Mouse (Mus musculus) MN1 (cell line): ENCODE measurements around the gene Tprgl.

Source experiments
- DNase-seq: peaks from one replicate; pipeline ENCODE4 v3.0.0-alpha.2; 2016; ENCODE audit warnings: low spot score

The Tprgl gene

DNA sequence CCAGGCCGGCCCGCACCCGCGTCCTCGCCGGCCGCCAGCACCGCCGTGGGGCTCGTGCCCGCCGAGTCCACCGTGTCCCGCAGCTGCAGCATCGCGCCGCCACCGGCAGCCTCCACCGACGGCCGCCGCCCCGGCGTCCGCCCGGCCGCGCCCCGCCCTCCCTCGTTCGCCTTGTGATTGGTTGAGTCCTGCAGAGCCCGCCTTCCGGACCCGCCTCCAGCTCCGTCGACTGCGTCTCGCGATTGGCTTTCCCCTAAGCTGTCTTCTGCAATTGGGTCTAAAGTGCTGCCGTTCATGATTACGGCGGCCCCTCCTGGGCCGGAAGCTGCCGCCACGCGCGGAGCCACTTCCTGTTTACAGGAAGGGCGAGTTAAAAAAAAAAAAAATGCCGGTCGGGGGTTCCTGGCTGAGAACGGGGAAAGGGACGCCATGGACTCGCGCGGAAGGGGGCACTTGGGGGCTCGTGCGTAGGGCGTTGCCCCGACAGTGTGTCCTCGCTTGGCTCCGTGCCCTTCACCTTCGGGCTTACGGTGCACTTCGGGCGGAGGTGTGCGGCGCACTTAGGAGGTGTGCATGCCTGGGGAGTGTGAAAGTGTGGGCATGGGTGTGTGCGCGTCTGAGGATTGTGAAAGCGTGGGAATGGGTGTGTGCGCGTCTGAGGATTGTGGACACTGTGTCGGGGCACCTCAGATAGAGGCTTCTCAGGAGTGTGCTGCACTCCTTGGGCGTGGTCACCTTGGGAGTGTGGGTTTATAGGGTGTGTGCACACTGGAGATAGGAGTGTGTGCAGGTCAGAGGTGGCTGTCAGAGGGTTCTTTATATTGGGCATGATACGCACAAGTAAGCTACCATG, at the start of gene Tprgl:
TSS of gene Tprgl (minus strand) at position 129 of the 853 bp plus-strand sequence.
- peak; percentile 97 for DNase-seq

- DNase-seq = no peak
Observed at GRCm38 (mm10) chr4:154209825-154210224, 49.4 kb upstream of the Tprgl start.

DNA sequence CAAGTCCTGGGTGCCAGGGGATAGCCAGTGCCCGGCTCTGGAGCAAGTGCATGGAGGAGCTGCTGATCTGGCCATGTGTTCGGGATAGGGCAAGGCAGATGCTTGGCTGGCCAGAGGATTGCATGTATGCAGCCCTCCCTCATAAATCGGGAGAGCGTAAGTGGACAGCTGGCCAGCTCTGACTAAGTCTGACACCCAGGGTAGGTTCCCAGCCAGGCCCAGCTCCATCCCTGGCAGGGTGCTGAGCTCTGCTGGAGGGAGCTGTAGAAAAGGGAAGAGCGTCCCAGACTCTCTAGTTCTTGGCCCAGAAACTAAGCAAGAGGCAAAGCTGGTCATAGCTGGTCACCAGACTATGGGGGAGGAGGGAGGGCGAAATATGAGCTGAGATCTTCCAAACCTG, 48.6 kb upstream of the Tprgl start:
- DNase-seq = no peak

GRCm38 (mm10) chr4:154207261-154207660, 46.8 kb upstream of the Tprgl start:
- peak; percentile 77 for DNase-seq

- DNase-seq = peak; percentile 42
Observed at GRCm38 (mm10) chr4:154205392-154205791, 44.9 kb upstream of the Tprgl start.

DNA sequence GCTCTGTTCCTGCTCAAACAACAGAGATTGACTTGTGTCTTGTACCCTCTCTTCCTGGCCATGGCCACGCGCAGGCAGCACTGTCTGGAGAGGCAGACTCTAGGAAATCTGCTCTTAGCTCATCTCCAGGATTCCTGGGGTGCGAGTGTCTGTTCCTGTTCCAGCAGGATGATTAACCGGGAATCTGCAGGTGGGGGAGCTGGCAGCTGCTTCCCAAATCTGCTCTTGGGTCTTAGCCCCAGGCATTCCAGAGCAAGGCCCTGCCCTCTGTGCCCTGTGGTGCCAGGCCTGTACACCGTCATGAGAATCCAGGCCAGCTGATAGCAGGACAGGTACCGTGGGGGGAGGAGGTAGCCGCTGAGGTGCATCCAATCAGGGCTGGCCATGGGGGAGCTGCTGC, 44.1 kb upstream of the Tprgl start:
- DNase-seq = no peak

DNA sequence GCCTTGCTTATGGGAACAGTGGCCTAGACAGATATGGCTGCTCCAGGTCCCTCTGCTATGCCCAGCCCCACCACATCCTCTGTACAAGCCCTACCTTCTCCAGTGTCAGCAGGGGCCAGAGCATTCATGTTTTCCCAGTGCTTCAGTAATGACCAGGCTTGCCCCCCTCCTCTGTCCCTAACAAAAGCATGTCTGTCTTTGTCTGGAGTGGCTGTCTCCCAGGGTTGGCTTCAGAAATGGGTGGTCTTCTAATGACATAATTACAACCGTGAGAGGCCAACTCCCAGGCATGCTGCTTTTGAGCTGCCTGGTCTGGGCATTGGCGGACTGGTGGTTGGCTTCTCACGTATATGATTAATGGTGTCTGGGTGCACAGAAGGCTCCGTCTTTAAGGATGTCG, 41.0 kb upstream of the Tprgl start:
- DNase-seq = no peak

DNA sequence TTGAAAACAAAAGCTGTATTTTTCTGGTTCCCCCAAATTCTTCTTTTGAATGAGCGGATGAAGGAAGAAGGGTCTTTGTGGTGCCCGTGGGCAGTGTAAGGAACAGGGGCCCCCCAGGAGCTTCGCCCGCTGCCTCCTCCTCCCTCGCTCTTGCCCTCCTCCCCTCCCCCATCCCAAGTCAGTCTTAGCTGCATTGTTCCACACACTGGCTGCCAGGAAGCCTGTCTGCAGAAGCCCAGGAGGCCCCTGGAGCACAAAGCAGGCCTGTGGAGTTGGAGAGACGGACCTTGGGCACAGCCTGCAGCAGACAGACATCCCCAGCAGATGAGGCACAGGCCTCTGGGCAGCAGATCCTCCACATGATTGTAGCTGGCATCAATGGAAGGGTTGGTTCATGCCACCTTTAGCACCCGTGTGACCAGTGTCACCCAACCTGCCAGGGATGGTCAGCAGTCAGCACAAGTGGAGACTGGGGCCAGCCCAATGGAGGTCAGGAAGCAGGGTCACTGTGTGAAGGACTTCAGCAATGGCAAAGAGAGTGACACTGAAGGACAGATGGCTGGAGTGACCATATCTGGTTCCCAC, 38.0 kb upstream of the Tprgl start:
- DNase-seq = no peak

DNA sequence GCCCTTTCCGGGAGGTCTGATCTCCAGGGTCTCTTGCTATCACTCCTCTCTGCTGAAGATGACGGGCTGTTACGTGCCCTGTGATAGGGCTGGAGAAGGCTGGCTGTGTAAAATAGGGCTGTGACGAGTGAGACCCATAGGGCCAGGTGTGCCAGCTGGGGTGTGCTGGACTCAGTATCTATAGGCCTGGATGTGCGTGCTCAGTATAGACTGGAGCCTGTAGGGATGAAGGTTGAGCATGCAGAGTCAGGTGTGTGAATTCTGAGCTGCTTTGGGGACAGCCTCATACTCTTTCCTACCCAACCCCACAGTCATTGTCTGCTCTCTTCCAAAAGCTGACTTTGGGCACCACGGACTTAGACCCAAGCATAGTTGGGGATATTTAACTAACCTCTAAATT, 37.5 kb upstream of the Tprgl start:
- no peak for DNase-seq

DNA sequence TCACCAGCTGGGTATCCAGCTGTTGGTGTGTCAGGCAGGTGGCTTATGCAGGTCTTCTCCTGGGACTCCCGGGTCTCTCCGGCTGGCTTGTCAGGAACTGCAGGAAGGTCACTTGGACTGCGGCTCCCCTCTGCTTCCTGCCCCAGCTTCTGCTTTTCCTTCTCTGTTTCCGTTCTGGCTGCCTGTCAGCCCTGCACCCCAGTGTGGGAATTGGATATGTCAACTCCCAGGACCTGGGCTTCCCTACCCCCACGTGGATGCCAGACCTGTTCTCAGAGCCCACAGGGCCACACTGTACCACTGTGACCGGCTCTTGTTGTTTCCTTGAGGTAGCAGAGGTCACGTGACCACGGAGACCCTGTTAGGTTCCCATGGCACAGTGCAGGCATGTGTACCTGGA, 28.5 kb upstream of the Tprgl start:
- DNase-seq = no peak

DNA sequence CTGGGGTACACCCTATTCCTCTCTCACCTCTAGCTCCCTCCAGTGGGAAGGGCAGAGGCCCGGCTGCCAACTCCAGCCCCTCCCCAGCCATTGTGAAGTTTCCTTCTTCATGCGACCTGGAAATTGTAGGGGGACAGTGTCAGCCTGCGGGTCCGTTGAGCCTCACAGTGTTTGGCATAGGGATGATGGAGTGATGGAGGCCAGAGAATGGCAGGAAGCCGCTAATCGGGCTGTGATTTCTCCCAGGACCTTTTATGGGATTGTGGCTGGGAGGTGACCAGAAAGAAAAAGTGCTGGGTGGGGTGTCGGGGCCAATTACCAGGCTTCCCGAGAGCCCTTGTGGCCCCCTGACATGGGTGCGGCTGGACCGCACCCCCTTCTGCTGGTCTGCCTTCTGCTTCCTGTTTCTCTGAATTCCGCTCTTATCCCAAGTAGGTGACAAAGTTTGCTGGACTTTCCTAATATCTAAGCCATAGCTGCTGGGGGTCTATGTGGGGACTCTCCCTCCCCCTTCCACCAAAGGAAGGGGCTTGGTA, 25.6 kb upstream of the Tprgl start:
- no peak for DNase-seq

DNA sequence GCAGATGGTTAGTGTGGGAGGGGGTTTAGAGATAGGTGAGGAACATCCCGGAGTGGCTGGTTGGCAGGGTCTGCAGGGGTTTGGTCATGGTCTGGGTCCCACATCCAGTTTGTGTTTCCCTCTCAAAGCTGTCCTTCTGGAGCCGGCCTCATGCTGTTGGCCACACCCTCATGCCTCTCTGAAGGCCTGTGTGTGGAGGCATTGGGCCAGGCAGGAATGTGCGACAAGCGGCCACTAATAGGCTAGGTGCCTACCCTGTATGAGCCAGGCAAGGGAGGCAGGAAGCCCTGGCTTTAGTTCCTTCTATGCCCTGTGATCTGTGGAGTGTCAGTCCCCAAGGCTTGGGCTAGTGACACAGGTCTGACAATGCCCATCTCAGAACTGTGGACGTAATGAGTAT, 24.5 kb upstream of the Tprgl start:
- DNase-seq = no peak

- DNase-seq = no peak
Observed at GRCm38 (mm10) chr4:154183566-154183965, 23.1 kb upstream of the Tprgl start.

GRCm38 (mm10) chr4:154181001-154181400, 20.5 kb upstream of the Tprgl start:
- DNase-seq = no peak

DNA sequence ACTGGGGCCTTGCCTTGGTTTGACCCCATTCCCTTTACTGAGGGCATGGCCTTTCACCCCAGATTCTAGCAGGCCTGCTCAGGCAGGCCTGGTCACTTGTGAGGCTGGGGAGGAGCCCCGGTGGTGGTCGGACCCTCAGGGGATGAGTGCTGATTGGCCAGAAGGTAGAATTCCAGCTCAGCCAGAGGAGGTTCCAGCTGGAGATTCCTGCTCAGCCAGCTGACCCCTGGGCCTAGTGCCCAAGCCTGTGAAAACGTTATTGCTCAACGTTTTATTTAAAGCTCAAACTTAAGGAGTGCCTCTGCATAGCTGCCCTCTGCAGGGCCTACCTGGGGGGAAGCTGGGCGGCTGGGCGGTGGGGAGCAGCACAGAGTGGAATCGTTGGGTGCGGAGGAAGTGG, 16.8 kb upstream of the Tprgl start:
- DNase-seq = no peak

GRCm38 (mm10) chr4:154171931-154172604, 11.6 kb upstream of the Tprgl start:
- DNase-seq = no peak

DNA sequence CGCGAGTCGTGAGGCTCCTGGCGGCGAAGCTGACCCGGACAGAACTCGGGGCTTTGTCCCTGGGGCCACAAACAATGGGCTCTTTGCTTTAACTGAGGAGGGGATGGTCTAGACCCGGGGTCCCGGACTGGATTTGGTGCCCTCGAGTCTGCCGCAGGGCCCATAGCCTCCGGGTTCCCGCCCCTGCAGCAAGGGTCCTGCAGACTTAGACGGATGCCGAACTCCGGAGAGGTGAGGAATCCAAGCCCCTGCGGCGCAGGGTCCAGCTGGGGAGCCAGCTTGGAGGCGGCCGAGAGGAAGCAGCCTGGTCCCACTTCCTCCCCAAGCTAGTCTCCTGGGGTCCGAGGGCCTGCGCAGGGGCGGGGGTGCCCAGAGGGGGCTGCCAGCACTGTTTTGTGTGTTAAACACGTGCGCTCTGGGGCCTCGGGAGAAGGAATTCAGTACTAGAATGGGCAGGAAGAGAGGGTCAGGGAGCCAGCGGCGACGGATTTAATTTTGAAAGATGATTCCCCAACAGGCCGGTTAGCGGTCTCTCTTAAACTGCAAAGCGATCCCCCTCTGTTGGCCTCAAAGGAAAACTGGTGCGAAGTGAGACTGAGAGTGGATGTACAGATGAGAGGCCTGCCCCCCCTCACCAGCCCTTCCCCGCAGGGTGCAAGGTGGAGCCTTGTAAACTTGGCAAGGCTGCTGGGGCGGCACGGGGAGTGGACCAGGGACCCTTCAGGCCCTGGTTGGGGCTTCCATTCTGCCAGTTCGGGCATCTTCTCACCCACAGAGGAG, 10.9 kb upstream of the Tprgl start:
- DNase-seq = no peak

- no peak for DNase-seq
Observed at GRCm38 (mm10) chr4:154170506-154171150, 10.2 kb upstream of the Tprgl start, which contains the start of gene Megf6. Gene Megf6, plus strand, starts transcription at chr4:154170730.

GRCm38 (mm10) chr4:154170021-154170420, 9.6 kb upstream of the Tprgl start:
- DNase-seq = no peak

DNA sequence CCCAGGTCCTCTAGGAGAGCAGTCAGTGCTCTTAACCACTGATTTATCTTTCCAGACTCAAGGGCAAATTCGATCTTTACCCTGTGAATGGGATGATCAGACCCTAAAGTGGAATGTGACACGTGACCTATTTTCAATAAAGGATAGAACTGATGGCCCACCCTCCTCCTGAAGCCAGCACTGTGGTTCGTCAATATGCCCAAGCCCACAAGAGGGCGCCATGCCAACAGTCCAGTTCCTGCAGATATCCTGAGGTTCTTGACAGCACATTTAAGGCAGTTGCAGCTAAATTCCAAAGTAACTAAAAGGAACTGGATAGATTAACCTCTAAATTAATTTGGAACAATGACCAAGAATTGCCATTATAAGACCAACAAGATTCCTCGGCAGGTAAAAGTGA, 6.6 kb upstream of the Tprgl start:
- DNase-seq = no peak

- peak; percentile 66 for DNase-seq
Observed at GRCm38 (mm10) chr4:154163296-154163695, 2.8 kb upstream of the Tprgl start.
